Mouse (Mus musculus) kidney, embryonic 16.5 days (tissue): ENCODE measurements around the gene Uqcrh. TPM values are rescaled to one million over a fixed set of nuclear protein-coding genes. Genes with fewer than 3 reads are reported as not detected.

Experiments
- ATAC-seq: fragments of 200-750 bp; cut with Nextera tagmentation; 2 replicates; pipeline ENCODE4 v1.8.0; 2017; ENCODE audit warnings: moderate TSS enrichment; ENCODE audit not compliant: low FRiP score, low TSS enrichment
- H3K27ac ChIP-seq: fragments of 300-500 bp; sonication (generic); 2 replicates; pipeline ENCODE4 v1.5.1; 2014; ENCODE audit warnings: low read length
- H3K27me3 ChIP-seq: fragments of 300-500 bp; sonication (generic); 2 replicates; pipeline ENCODE4 v1.6.1; 2014; ENCODE audit warnings: low read length, control low read depth, mixed read lengths; ENCODE audit not compliant: insufficient read depth
- H3K36me3 ChIP-seq: fragments of 300-500 bp; sonication (generic); 2 replicates; pipeline ENCODE4 v1.6.1; 2014; ENCODE audit warnings: low read length, control low read depth, mixed read lengths; ENCODE audit not compliant: insufficient read depth
- H3K4me1 ChIP-seq: fragments of 300-500 bp; sonication (generic); 2 replicates; pipeline ENCODE4 v1.6.1; 2014; ENCODE audit warnings: low read length, control low read depth, mixed read lengths; ENCODE audit not compliant: insufficient read depth
- H3K4me2 ChIP-seq: fragments of 300-500 bp; sonication (generic); replicated peaks from 2 replicates; pipeline ENCODE4 v1.6.1; 2014; ENCODE audit warnings: low read depth, low read length
- H3K4me3 ChIP-seq: fragments of 300-500 bp; sonication (generic); 2 replicates; pipeline ENCODE4 v1.5.1; 2014; ENCODE audit warnings: mild to moderate bottlenecking, low read length
- H3K9ac ChIP-seq: fragments of 300-500 bp; sonication (generic); replicated peaks from 2 replicates; pipeline ENCODE4 v1.6.1; 2014; ENCODE audit warnings: low read length
- H3K9me3 ChIP-seq: fragments of 300-500 bp; sonication (generic); 2 replicates; pipeline ENCODE4 v1.6.1; 2016; ENCODE audit warnings: low read length, control low read depth
- WGBS: fragments of 180-500 bp; shearing (Covaris S2); extraction: QIAGEN DNeasy Blood & Tissue Kit; methylation state at CpG from one replicate; pipeline ENCODE4 v1.1.7; 2014; 5-methylcytosine and 5-hydroxymethylcytosine counted together
- polyA plus RNA-seq: library from polyadenylated mRNA; unstranded; fragments of >200 nt; fragmentation: Nextera tagmentation; extraction: Ambion mirVana; gene quantifications from 2 replicates; pipeline ENCODE4 v1.2.1, GENCODE M21; 2015

Uqcrh gene
- polyA plus RNA-seq, 1 experiment from 2014 or later: 583 TPM

DNA sequence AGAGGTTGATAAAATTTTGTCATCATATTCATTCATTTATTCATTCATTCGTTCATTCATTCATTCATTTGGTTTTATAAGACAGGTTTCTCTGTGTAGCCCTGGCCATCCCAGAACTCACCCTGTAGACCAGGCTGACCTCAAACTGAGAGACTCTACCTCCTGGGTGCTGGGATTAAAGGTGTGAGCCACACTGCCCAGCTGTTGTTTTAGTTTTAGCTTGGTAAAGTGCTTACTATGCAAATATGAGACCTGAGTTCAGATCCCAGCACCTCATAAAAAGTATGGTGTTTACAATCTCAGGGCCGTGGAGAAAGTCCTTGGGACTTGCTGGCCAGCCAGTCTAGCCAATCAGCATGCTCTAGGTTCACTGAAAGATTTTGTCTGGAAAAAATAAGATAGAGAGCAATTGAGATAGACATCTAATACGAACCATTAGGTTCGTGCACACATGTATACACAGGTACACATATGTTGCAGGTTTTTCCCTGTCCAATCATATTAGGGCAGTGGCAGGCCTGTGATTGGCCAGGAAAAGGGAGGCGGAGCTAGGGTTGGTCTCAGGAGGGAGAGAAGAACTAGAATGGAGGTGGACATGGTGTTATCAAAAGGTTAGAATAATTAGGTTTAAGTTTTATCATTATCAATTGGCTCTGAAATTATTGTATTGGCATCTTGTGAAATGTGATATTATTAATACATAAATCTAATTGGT, 15.7 kb downstream of the Uqcrh start:
- 0 out of 2 replicates have a peak, but pooled peaks cover 2% of the 10 kb centered on the region for H3K4me1 ChIP-seq
- H3K27ac ChIP-seq: no peak overlapping the region
- H3K36me3 ChIP-seq: no peaks in the 10 kb centered on the region
- H3K9me3 ChIP-seq: no peaks in the 10 kb centered on the region
- no peaks in the 10 kb centered on the region for H3K27me3 ChIP-seq
- 81% methylated on average over 5 of the region's 5 CpGs for WGBS
- no peak for ATAC-seq
- H3K4me3 ChIP-seq: no peak overlapping the region
- H3K9ac ChIP-seq: no peak overlapping the region
- no peak overlapping the region for H3K4me2 ChIP-seq

DNA sequence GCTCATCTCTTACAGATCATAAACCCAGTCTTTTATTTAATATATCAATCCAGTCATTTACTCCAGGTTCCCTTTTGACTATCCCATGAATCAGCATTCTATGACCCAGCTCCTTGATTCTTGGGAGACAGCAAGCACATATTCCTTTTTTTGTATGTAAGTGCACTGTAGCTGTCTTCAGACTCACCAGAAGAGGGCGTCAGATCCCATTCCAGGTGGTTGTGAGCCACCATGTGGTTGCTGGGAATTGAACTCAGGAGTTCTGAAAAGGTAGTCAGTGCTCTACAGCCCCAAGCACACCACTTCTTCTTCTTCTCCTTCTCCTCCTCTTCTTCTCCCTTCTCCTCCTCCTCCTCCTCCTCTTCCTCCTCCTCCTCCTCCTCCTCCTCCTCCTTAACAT, 17.3 kb downstream of the Uqcrh start:
- H3K4me1 ChIP-seq: peaks cover 8% of the 10 kb centered on the region
- no peak overlapping the region for H3K4me2 ChIP-seq
- no peak overlapping the region for H3K4me3 ChIP-seq
- WGBS: 0% methylated on average over 1 of the region's 1 CpGs
- no peak for ATAC-seq
- H3K9ac ChIP-seq: no peak overlapping the region
- H3K27ac ChIP-seq: no peak overlapping the region
- H3K36me3 ChIP-seq: no peaks in the 10 kb centered on the region
- H3K27me3 ChIP-seq: no peaks in the 10 kb centered on the region
- no peaks in the 10 kb centered on the region for H3K9me3 ChIP-seq

DNA sequence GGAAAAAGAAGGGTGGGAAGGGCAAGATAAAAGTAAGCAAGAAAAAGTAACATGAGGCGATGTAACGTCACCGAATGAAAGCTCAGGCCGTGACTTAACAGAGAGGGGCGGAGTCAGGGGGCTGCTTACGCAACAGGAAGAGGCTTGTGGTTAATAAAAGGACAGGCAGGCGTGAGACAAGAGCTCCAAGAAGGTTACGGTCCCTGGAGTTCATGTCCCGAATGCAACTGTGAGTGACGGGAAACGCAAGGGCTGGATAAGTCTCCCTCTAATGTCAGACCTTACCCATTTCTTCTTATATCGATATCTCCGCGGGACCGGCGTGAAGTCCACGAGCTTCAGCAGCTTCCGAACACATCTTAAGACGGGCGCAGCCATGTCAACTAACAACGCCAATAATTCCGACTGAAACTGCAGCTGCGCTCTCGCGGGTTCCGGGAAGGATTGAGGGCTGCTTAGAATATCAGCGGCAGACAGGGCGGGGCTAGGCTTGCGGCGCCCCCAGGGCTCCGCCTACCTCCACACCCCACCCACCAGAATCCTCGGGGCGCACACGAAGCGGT, 21.4 kb downstream of the Uqcrh start, which contains the start of gene Nsun4:
Nsun4 (minus strand) TSS at position 478 of the 563 bp plus-strand sequence.
- peak within 1 kb of the TSS; percentile 96 for H3K27ac ChIP-seq
- peak; percentile 96 for ATAC-seq
- no peaks in the 10 kb centered on the region for H3K9me3 ChIP-seq
- peak within 1 kb of the TSS; percentile 96 for H3K4me2 ChIP-seq
- peak within 1 kb of the TSS; percentile 75 for H3K4me3 ChIP-seq
- WGBS: under 1% methylated on average over 35 of the region's 35 CpGs
- H3K36me3 ChIP-seq: no peaks in the 10 kb centered on the region
- peaks cover 11% of the 10 kb centered on the region for H3K4me1 ChIP-seq
- no peaks in the 10 kb centered on the region for H3K27me3 ChIP-seq
- peak within 1 kb of the TSS; percentile 73 for H3K9ac ChIP-seq

DNA sequence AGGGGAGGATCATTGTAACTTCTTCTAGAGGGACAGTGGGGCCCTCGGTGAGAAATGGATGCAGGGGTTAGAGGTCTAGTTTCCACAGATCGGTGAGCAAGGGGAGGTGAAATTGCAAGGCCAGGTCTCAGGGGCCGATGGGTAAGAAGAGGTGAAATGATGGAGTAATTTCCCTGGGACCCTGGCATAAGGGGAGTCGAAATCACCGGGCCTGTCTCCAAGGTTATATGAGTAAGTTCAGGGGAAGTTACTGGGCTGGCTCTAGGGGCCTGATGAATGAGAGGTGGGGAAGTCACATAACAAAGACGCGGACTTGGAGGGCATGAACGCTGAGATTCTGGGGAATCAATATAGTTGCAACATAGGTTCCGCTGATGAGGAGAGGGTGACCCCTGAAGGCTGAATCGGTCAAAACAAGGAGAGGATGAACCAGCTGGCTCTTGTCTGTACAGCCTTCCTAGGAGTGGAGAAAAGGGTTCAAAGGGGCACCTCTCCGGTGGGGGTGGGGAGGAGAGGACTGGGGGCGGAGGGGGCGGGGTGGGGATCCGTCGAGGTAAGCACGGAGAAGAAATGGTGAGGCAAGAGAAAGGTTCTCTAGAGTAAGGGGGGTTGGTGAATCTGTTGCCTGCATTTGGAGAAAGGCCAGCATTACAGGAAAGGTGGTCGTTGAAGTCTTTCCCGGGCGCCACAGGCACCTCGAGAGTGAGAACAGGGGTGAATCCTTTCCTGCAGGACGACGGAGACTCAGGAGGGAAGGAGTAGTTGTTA, 22.2 kb downstream of the Uqcrh start:
- Histone ChIP-seq H3K4me2 (peak overlapping the region; percentile 96), H3K4me3 (peak overlapping the region; percentile 75), H3K4me1 (peaks cover 11% of the 10 kb centered on the region), H3K9ac (peak overlapping the region; percentile 73), H3K27me3 (no peaks in the 10 kb centered on the region), H3K27ac (peak overlapping the region; percentile 96), H3K9me3 (no peaks in the 10 kb centered on the region), H3K36me3 (no peaks in the 10 kb centered on the region)
- ATAC-seq: peak; percentile 64
- WGBS: 3% methylated on average over 22 of the region's 22 CpGs

DNA sequence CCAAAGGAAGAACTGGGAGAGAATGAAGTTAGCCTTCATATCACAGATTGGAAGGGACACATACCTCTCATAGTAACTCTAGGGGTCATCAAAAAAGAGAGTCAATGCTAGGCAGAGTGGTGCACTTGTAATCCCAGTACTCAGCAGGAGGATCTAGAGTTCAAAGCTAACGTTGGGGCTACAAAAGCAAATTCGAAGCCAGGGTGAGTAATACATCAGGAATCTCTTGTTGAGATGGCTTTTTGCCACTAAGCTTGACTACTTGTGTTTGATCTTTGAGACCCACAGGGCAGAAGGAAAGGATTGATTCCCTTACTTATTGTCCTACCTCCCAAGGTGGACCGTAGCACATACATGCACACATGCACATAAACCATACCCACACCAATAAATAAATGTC, 25.7 kb downstream of the Uqcrh start:
- H3K4me1 ChIP-seq: peaks cover 9% of the 10 kb centered on the region
- H3K4me3 ChIP-seq: no peak overlapping the region
- H3K27ac ChIP-seq: no peak overlapping the region
- H3K27me3 ChIP-seq: no peaks in the 10 kb centered on the region
- 85% methylated on average over 3 of the region's 3 CpGs for WGBS
- ATAC-seq: no peak
- no peak overlapping the region for H3K4me2 ChIP-seq
- no peak overlapping the region for H3K9ac ChIP-seq
- 0 out of 2 replicates have a peak, but pooled peaks cover 4% of the 10 kb centered on the region for H3K36me3 ChIP-seq
- H3K9me3 ChIP-seq: no peaks in the 10 kb centered on the region

DNA sequence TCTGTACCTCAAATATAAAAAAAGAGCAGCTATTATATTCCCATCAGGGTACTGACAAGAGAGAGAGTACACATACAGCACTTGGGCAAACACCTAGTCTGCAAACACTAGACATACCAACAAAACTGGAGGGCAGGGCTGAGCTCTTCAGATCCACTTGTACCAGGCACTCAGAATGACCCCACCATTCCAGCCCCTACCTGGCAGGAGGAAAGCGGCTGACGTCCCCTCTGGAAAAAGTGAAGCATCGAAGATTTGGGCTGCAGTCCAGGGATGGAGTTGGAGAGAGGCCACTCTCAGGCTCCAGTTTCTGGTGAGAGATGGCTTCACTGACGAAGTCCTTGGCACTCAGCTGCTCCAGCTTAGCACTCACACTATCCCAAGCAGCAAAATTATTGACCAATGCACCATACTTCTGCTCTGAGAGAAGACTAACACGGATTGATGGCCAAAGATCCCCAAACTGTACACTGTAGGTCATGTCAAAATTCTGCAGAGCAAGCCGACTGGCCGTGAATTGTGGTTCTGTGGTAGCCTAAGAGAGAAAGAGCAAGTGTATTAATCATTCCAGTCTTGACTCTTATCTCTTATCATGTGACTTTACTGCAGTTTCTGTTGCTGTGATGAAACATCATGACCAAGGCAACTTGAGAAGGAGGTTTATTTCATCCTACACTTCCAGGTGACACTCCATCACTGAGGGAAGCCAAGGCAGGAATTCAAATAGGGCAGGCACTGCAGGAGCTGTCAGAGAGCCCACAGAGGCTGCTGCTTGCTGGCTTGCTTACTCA, 26.5 kb downstream of the Uqcrh start:
- H3K9ac ChIP-seq: no peak overlapping the region
- H3K27ac ChIP-seq: no peak overlapping the region
- peaks cover 7% of the 10 kb centered on the region for H3K4me1 ChIP-seq
- H3K36me3 ChIP-seq: 0 out of 2 replicates have a peak, but pooled peaks cover 7% of the 10 kb centered on the region
- no peak overlapping the region for H3K4me2 ChIP-seq
- no peaks in the 10 kb centered on the region for H3K27me3 ChIP-seq
- WGBS: 77% methylated on average over 7 of the region's 7 CpGs
- ATAC-seq: no peak
- H3K4me3 ChIP-seq: no peak overlapping the region
- no peaks in the 10 kb centered on the region for H3K9me3 ChIP-seq

DNA sequence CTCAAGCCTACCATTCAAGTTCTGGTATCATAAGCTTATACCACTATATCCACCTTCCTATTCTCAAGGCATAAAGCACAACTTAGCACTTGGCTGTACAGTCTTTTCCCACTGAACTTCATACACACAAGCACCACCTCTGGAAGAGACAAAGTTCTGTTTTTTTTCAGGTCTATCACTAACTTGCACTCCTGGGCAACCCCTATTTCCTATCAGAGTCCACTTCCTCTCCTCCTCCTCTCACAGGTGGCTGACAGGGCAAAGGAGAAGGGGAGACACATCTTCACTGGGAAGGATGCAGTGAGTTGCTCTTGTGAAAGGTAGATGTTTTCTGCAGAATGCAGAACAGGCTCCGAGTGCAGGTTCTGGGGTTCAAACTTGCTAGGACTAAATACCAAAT, 27.2 kb downstream of the Uqcrh start:
- H3K4me1 ChIP-seq: peaks cover 4% of the 10 kb centered on the region
- no peak overlapping the region for H3K27ac ChIP-seq
- no peak overlapping the region for H3K9ac ChIP-seq
- H3K4me2 ChIP-seq: no peak overlapping the region
- peaks cover 11% of the 10 kb centered on the region; the same call in 1 of the 2 replicates for H3K36me3 ChIP-seq
- no peak overlapping the region for H3K4me3 ChIP-seq
- no peaks in the 10 kb centered on the region for H3K27me3 ChIP-seq
- 85% methylated on average over 1 of the region's 1 CpGs for WGBS
- ATAC-seq: no peak
- H3K9me3 ChIP-seq: no peaks in the 10 kb centered on the region

DNA sequence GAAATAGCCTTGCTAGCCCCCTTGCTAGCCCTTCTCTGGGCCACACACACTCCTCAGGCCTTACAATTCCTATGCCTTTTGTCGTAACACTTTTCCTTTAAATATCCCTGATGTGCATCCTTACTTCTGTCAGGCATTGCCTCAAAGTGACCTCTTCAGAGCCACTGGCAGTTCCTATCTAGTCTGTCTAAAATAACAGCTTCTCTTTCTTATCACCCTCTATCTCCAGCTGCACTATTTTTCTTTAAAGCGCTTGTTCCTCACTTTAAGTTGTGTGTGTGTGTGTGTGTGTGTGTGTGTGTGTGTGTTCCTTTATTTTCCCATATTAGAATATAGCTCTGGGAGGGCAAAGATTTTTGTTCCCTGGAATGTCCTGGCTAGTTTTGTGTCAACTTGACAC, 28.3 kb downstream of the Uqcrh start:
- Histone ChIP-seq H3K9ac (no peak overlapping the region), H3K9me3 (no peaks in the 10 kb centered on the region), H3K27ac (no peak overlapping the region), H3K4me3 (no peak overlapping the region), H3K36me3 (peaks cover 18% of the 10 kb centered on the region), H3K4me2 (no peak overlapping the region), H3K4me1 (no peaks in the 10 kb centered on the region), H3K27me3 (no peaks in the 10 kb centered on the region)
- 89% methylated on average over 2 of the region's 2 CpGs for WGBS
- no peak for ATAC-seq

DNA sequence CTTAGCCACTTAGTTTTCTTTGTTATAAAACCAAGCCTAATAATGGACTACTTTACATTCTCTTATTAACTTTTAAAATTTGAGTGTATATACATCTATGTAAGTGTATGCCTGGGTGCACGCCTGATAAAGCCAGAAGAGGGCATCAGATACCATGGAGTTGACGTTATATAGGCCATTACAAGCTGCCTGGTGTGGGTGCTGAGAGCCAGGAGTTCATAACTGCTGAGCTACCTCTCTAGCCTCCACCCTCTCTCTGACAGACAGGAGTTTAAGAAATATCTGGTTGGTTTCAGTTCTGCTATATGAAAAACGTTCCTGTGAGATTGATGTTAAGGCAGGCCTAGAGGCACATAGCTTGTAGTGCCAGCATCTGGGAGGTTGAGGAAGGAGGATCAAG, 32.7 kb downstream of the Uqcrh start:
- H3K4me3 ChIP-seq: no peak overlapping the region
- H3K4me2 ChIP-seq: no peak overlapping the region
- no peak overlapping the region for H3K9ac ChIP-seq
- H3K27ac ChIP-seq: no peak overlapping the region
- 81% methylated on average over 3 of the region's 3 CpGs for WGBS
- H3K4me1 ChIP-seq: no peaks in the 10 kb centered on the region
- no peaks in the 10 kb centered on the region for H3K9me3 ChIP-seq
- no peaks in the 10 kb centered on the region for H3K27me3 ChIP-seq
- no peak for ATAC-seq
- H3K36me3 ChIP-seq: peaks cover 23% of the 10 kb centered on the region
